Mouse (Mus musculus) midbrain, embryonic 13.5 days (tissue): ENCODE results near the gene Dgkq. TPM values are rescaled to one million over a fixed set of nuclear protein-coding genes. Genes with fewer than 3 reads are reported as not detected.
"Not testable (repeated sequence)": the region's sequence is repeated elsewhere in the genome, so short reads cannot be mapped to it uniquely, and the experiment has no call there.

Experiments
- ATAC-seq: fragments of 200-750 bp; cut with Nextera tagmentation; 2 replicates; pipeline ENCODE4 v1.8.0; 2017; ENCODE audit warnings: mild to moderate bottlenecking, moderate TSS enrichment, moderate library complexity
- H3K27ac ChIP-seq: fragments of 300-500 bp; sonication (generic); 2 replicates; pipeline ENCODE4 v1.5.1; 2015; ENCODE audit warnings: inconsistent platforms, mild to moderate bottlenecking, moderate library complexity
- H3K27me3 ChIP-seq: fragments of 300-500 bp; sonication (generic); 2 replicates; pipeline ENCODE4 v1.6.1; 2015; ENCODE audit warnings: mild to moderate bottlenecking, inconsistent platforms
- H3K36me3 ChIP-seq: fragments of 300-500 bp; sonication (generic); 2 replicates; pipeline ENCODE4 v1.6.1; 2015; ENCODE audit warnings: mild to moderate bottlenecking, inconsistent platforms
- H3K4me1 ChIP-seq: fragments of 300-500 bp; sonication (generic); replicated peaks from 2 replicates; pipeline ENCODE4 v1.6.1; 2015; ENCODE audit warnings: inconsistent platforms
- H3K4me2 ChIP-seq: fragments of 300-500 bp; sonication (generic); replicated peaks from 2 replicates; pipeline ENCODE4 v1.6.1; 2015; ENCODE audit warnings: moderate library complexity, mild to moderate bottlenecking, inconsistent platforms
- H3K4me3 ChIP-seq: fragments of 300-500 bp; sonication (generic); replicated peaks from 2 replicates; pipeline ENCODE4 v1.5.1; 2015; ENCODE audit warnings: mild to moderate bottlenecking, inconsistent platforms
- H3K9ac ChIP-seq: fragments of 300-500 bp; sonication (generic); replicated peaks from 2 replicates; pipeline ENCODE4 v1.6.1; 2015; ENCODE audit warnings: mild to moderate bottlenecking, inconsistent platforms
- H3K9me3 ChIP-seq: fragments of 300-500 bp; sonication (generic); 2 replicates; pipeline ENCODE4 v1.6.1; 2016; ENCODE audit warnings: mild to moderate bottlenecking, inconsistent platforms
- WGBS: fragments of 180-500 bp; shearing (Covaris S2); methylation state at CpG from one replicate; pipeline ENCODE4 v1.1.7; 2015; 5-methylcytosine and 5-hydroxymethylcytosine counted together
- polyA plus RNA-seq: library from polyadenylated mRNA; unstranded; fragments of >200 nt; fragmentation: Nextera tagmentation; extraction: Ambion mirVana; gene quantifications from 2 replicates; pipeline ENCODE4 v1.2.1, GENCODE M21; 2015

The Dgkq gene
- polyA plus RNA-seq, 1 experiment from 2014 or later, result 26.6 TPM

GRCm38 (mm10) chr5:108648937-108649576 is 20.4 kb downstream of the Dgkq start:
- no peak overlapping the region for H3K4me3 ChIP-seq
- WGBS, result 95% methylated on average over 11 of the region's 11 CpGs
- H3K4me1 ChIP-seq, result no peaks in the 10 kb centered on the region
- no peaks in the 10 kb centered on the region for H3K9me3 ChIP-seq
- no peak overlapping the region for H3K27ac ChIP-seq
- H3K27me3 ChIP-seq, result no peaks in the 10 kb centered on the region
- H3K36me3 ChIP-seq, result peaks cover 91% of the 10 kb centered on the region
- H3K9ac ChIP-seq, result no peak overlapping the region
- H3K4me2 ChIP-seq, result no peak overlapping the region
- ATAC-seq, result no peak

DNA sequence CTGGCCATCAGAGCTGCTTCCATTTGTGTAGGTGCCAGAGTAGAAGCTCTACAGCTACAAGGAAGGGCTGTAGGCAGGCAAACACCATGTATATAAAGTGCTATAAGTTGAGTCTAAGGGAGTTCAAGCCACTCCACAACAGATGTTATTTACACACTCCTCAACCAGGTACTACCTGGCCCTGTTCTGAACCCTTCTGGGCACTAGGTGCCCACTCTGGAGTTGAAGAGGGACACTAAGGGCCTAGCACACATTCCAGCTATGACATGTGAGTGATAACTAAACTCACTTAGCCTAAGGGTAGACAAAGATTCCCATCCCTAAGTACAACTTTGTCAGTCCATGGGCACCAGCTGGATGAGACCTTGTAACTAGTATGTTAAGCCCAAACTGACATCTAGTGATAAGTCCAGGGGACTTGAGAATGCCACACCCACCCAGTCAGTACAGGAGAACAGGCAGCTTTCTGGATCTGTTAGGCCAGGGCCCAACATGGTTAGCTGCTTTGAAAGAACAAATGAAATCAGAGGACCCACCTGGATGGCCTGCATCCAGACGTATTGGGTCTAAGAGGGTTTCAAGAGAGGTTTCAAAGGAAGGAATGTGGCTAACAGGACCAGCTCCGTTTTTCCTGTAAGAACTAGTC is 21.5 kb downstream of the Dgkq start:
- ATAC-seq, result no peak
- WGBS, result 89% methylated on average over 2 of the region's 2 CpGs

GRCm38 (mm10) chr5:108647311-108647710 is 22.2 kb downstream of the Dgkq start:
- Histone ChIP-seq H3K4me1 (no peaks in the 10 kb centered on the region), H3K9me3 (no peaks in the 10 kb centered on the region), H3K9ac (no peak overlapping the region), H3K27me3 (no peaks in the 10 kb centered on the region), H3K27ac (no peak overlapping the region), H3K4me3 (no peak overlapping the region), H3K4me2 (no peak overlapping the region), H3K36me3 (peaks cover 89% of the 10 kb centered on the region)
- WGBS, result 89% methylated on average over 2 of the region's 2 CpGs
- ATAC-seq, result no peak

More for the DNA sequence above, 21.5 kb downstream of the Dgkq start:
- Histone ChIP-seq H3K4me2 (no peak overlapping the region), H3K4me1 (no peaks in the 10 kb centered on the region), H3K4me3 (no peak overlapping the region), H3K27me3 (no peaks in the 10 kb centered on the region), H3K36me3 (peaks cover 89% of the 10 kb centered on the region), H3K9ac (no peak overlapping the region), H3K9me3 (no peaks in the 10 kb centered on the region), H3K27ac (no peak overlapping the region)

GRCm38 (mm10) chr5:108646343-108646660 is 23.2 kb downstream of the Dgkq start:
- Histone ChIP-seq H3K36me3 (peaks cover 83% of the 10 kb centered on the region), H3K4me3 (no peak overlapping the region), H3K27me3 (no peaks in the 10 kb centered on the region), H3K9ac (no peak overlapping the region), H3K4me2 (no peak overlapping the region), H3K27ac (no peak overlapping the region), H3K9me3 (no peaks in the 10 kb centered on the region), H3K4me1 (no peaks in the 10 kb centered on the region)
- no peak for ATAC-seq
- WGBS, result 90% methylated on average over 3 of the region's 3 CpGs

DNA sequence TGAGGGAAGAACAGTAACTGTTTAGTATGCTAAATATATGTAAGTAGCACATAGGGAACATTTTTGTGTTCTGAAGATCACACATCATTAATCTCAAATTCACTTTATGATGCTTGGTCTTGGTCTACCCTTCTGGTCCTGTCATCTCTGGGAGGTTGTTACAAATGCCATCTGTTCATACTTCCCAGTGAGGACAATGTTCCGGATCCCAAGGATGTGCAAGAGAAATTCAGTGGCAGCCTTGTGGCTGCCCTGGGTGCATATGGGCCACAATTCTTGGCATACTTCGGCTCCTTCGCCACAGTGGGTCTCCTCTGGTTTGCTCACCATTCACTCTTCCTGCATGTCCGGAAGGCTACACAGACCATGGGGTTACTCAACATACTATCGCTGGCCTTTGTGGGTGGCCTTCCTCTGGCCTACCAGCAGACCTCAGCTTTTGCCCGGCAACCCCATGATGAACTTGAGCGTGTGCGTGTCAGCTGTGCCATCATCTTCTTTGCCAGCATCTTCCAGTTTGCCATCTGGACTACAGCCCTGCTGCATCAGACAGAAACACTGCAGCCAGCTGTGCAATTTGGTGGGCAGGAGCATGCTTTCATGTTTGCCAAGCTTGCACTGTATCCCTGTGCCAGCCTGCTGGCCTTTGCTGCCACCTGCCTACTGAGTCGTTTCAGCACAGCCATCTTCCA is 23.7 kb downstream of the Dgkq start:
- peaks cover 82% of the 10 kb centered on the region for H3K36me3 ChIP-seq
- H3K9ac ChIP-seq, result no peak overlapping the region
- no peak overlapping the region for H3K4me2 ChIP-seq
- H3K27ac ChIP-seq, result no peak overlapping the region
- ATAC-seq, result no peak
- 93% methylated on average over 9 of the region's 9 CpGs for WGBS
- H3K27me3 ChIP-seq, result no peaks in the 10 kb centered on the region
- no peaks in the 10 kb centered on the region for H3K9me3 ChIP-seq
- no peaks in the 10 kb centered on the region for H3K4me1 ChIP-seq
- H3K4me3 ChIP-seq, result no peak overlapping the region

DNA sequence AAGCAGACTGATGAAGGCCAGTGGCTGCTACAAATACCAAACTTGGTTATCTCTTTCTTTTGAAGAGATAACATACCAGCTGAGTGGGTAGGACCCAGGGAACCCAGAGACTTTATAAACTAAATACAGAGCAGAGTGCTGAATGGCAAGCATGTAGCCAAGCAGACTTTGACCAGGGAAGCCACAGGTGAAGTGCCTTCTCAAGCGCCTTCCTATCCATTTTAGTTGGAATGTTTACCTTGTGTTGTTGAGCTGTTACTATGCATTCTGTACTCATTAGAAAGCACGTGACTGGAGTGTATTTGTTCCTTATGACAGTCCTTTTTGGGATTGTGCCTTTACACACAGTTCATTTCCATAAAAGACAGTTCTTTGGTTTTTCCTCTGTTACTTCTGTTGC is 25.8 kb downstream of the Dgkq start:
- no peak overlapping the region for H3K4me2 ChIP-seq
- 84% methylated on average over 2 of the region's 2 CpGs for WGBS
- no peaks in the 10 kb centered on the region for H3K27me3 ChIP-seq
- H3K36me3 ChIP-seq, result peaks cover 60% of the 10 kb centered on the region
- no peaks in the 10 kb centered on the region for H3K9me3 ChIP-seq
- no peak overlapping the region for H3K9ac ChIP-seq
- H3K4me1 ChIP-seq, result no peaks in the 10 kb centered on the region
- H3K27ac ChIP-seq, result no peak overlapping the region
- H3K4me3 ChIP-seq, result no peak overlapping the region
- no peak for ATAC-seq

DNA sequence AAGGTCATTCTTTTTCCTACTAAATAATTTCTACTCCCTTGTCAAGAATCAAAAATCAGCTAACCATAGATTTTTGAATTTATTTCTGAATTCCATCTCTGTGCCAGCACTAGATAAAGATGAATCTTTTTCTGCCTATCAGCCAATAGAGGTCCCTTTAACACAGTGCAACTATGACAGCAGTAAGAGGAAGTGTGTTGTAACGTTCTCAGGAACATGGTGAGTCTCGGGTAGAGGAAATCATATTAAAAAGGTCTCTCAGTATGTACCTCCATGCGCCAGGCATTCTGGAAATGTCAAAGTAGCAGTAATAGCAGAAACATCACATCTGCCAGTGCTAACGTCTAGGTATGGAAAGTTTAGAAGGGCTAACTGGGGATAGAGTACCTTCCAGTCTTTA is 33.3 kb downstream of the Dgkq start:
- H3K27ac ChIP-seq, result no peak overlapping the region
- no peaks in the 10 kb centered on the region for H3K36me3 ChIP-seq
- WGBS, result 78% methylated on average over 4 of the region's 4 CpGs
- H3K27me3 ChIP-seq, result no peaks in the 10 kb centered on the region
- H3K4me2 ChIP-seq, result no peak overlapping the region
- no peaks in the 10 kb centered on the region for H3K4me1 ChIP-seq
- no peak for ATAC-seq
- no peak overlapping the region for H3K9ac ChIP-seq
- H3K9me3 ChIP-seq, result no peaks in the 10 kb centered on the region
- H3K4me3 ChIP-seq, result no peak overlapping the region

GRCm38 (mm10) chr5:108634088-108634487 is 35.4 kb downstream of the Dgkq start:
- not testable (repeated sequence) for H3K9me3 ChIP-seq, H3K36me3 ChIP-seq, ATAC-seq, H3K4me3 ChIP-seq, H3K27ac ChIP-seq, H3K4me1 ChIP-seq, H3K4me2 ChIP-seq, H3K27me3 ChIP-seq, H3K9ac ChIP-seq
- WGBS, result 91% methylated on average over 2 of the region's 3 CpGs

DNA sequence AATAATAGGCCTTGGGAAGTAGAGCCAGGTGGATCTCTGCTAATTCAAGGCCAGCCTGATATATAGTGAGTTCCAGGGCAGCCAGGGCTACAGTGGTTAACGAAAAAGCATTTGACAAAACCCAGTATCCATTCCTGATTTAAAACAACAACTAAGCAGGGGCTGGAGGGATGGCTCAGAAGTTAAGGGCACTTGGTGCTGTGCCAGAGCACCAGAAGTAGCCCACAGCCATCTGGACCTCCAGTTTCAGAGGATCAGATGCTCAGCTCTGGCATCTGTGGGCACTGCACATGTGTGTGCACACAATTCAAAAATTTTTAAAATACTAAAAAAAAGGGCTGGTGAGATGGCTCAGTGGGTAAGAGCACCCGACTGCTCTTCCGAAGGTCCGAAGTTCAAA is 35.8 kb downstream of the Dgkq start:
- H3K4me3 ChIP-seq, result no peak overlapping the region
- H3K27ac ChIP-seq, result no peak overlapping the region
- H3K9me3 ChIP-seq, result no peaks in the 10 kb centered on the region
- no peak overlapping the region for H3K9ac ChIP-seq
- WGBS, result 93% methylated on average over 4 of the region's 4 CpGs
- H3K27me3 ChIP-seq, result no peaks in the 10 kb centered on the region
- ATAC-seq, result no peak
- H3K4me2 ChIP-seq, result no peak overlapping the region
- peaks cover 12% of the 10 kb centered on the region for H3K4me1 ChIP-seq
- no peaks in the 10 kb centered on the region for H3K36me3 ChIP-seq

- peaks cover 32% of the 10 kb centered on the region for H3K4me1 ChIP-seq
- H3K9me3 ChIP-seq, result no peaks in the 10 kb centered on the region
- H3K4me2 ChIP-seq, result peak within 1 kb of the TSS; percentile 96
- H3K4me3 ChIP-seq, result peak within 1 kb of the TSS; percentile 83
- WGBS, result under 1% methylated on average over 58 of the region's 58 CpGs
- peak; percentile 98 for ATAC-seq
- peak within 1 kb of the TSS; percentile 95 for H3K9ac ChIP-seq
- H3K36me3 ChIP-seq, result no peaks in the 10 kb centered on the region
- peak within 1 kb of the TSS; percentile 87 for H3K27ac ChIP-seq
- H3K27me3 ChIP-seq, result no peaks in the 10 kb centered on the region
Observed at GRCm38 (mm10) chr5:108629634-108630483, 39.6 kb downstream of the Dgkq start, which contains the start of the genes Gak and Tmem175. Gene Gak, minus strand, starts transcription at chr5:108629755. Gene Tmem175, plus strand, starts transcription at chr5:108629770.

DNA sequence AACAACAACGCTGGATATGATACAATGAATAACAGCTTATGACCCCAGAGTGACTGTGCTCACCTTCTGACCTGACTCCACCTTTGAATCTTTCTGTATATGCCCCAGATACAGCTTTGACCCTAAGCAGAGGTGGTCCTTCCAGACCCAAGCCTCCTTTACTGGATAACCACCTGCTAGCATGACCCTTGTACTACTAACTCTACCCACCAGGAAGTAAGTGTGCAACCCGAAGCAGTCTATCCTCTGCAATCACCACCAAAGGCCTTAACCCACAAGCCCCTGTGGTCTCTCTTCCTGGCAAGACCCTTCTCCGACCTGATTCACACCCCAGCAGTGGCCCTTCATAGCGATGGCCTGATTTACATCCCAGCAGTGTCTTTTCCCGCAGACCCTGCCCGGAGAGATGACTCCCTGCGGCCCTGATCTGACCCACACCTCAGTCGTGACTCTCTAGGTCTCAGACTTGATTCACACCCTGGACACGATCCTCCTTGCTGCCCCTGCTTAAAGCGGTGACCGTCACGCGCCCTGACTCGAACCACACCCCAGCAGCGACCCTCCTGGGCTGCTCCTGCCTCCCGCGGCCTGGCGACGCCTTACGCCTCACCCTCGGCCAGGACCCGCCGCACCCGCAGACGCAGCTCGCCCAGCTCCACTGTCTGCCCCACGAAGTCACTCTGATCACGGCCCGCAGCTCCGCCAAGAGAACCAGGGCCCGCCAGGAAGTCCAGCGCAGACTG is 40.4 kb downstream of the Dgkq start:
- Histone ChIP-seq H3K9me3 (no peaks in the 10 kb centered on the region), H3K36me3 (peaks cover 6% of the 10 kb centered on the region), H3K4me3 (peak overlapping the region; percentile 83), H3K4me1 (peaks cover 32% of the 10 kb centered on the region), H3K27ac (peak overlapping the region; percentile 87), H3K4me2 (peak overlapping the region; percentile 96), H3K9ac (peak overlapping the region; percentile 95), H3K27me3 (no peaks in the 10 kb centered on the region)
- WGBS, result 3% methylated on average over 32 of the region's 32 CpGs
- ATAC-seq, result peak; percentile 90
